Mouse (Mus musculus): ENCODE data around the gene Ets1.

The Ets1 gene

GRCm38 (mm10) chr9:32666611-32667517, 30.8 kb downstream of the Ets1 start:
- DNase-seq (ENCODE audit: low read depth, low spot score): no peak

GRCm38 (mm10) chr9:32667518-32667908, 31.5 kb downstream of the Ets1 start:
- DNase-seq (ENCODE audit: low read depth, low spot score): no peak

GRCm38 (mm10) chr9:32668075-32668673, 32.2 kb downstream of the Ets1 start:
- no peak for DNase-seq (ENCODE audit: low read depth, low spot score)

- DNase-seq (ENCODE audit: low read depth, low spot score): no peak
These were observed 33.4 kb downstream of the Ets1 start for GRCm38 (mm10) chr9:32669397-32669796.

- peak; percentile 81 for DNase-seq (ENCODE audit: low read depth, low spot score)
These were observed 36.2 kb downstream of the Ets1 start for GRCm38 (mm10) chr9:32671970-32672859.

GRCm38 (mm10) chr9:32673923-32674322, 37.9 kb downstream of the Ets1 start:
- DNase-seq (ENCODE audit: low read depth, low spot score): no peak

GRCm38 (mm10) chr9:32675671-32676409, 39.8 kb downstream of the Ets1 start:
- no peak for DNase-seq (ENCODE audit: low read depth, low spot score)

GRCm38 (mm10) chr9:32676480-32676879, 40.5 kb downstream of the Ets1 start:
- DNase-seq (ENCODE audit: low read depth, low spot score): no peak

GRCm38 (mm10) chr9:32677646-32678045, 41.6 kb downstream of the Ets1 start:
- no peak for DNase-seq (ENCODE audit: low read depth, low spot score)

- DNase-seq (ENCODE audit: low read depth, low spot score): no peak
These were observed 42.2 kb downstream of the Ets1 start for GRCm38 (mm10) chr9:32678120-32678757.

GRCm38 (mm10) chr9:32679531-32679930, 43.5 kb downstream of the Ets1 start:
- no peak for DNase-seq (ENCODE audit: low read depth, low spot score)

GRCm38 (mm10) chr9:32680201-32680600, 44.2 kb downstream of the Ets1 start:
- DNase-seq (ENCODE audit: low read depth, low spot score): no peak

GRCm38 (mm10) chr9:32685793-32686558, 50.0 kb downstream of the Ets1 start:
- peak; percentile 68 for DNase-seq (ENCODE audit: low read depth, low spot score)

GRCm38 (mm10) chr9:32688351-32688750, 52.3 kb downstream of the Ets1 start:
- no peak for DNase-seq (ENCODE audit: low read depth, low spot score)

GRCm38 (mm10) chr9:32691151-32691925, 55.3 kb downstream of the Ets1 start:
- no peak for DNase-seq (ENCODE audit: low read depth, low spot score)

GRCm38 (mm10) chr9:32692944-32693343, 56.9 kb downstream of the Ets1 start:
- no peak for DNase-seq (ENCODE audit: low read depth, low spot score)

GRCm38 (mm10) chr9:32693411-32693810, 57.4 kb downstream of the Ets1 start:
- no peak for DNase-seq (ENCODE audit: low read depth, low spot score)

GRCm38 (mm10) chr9:32694111-32694824, 58.2 kb downstream of the Ets1 start:
- no peak for DNase-seq (ENCODE audit: low read depth, low spot score)

Measured in mesoderm, embryonic 11.5 days (tissue).